Mouse (Mus musculus): ENCODE results near the gene Abhd8. TPM values are rescaled to one million over a fixed set of nuclear protein-coding genes. Genes with fewer than 3 reads are reported as not detected.
A peak's percentile ranks its signal among the peaks of the same experiment; 100 is the strongest.
"Not testable (repeated sequence)": the region's sequence is repeated elsewhere in the genome, so short reads cannot be mapped to it uniquely, and the experiment has no call there.

Gene Abhd8
- polyA plus RNA-seq, 1 experiment from 2014 or later: 44.0 TPM

- Histone ChIP-seq H3K9me3 (no peaks in the 10 kb centered on the region), H3K27me3 (replicated peaks) (no peaks in the 10 kb centered on the region), H3K36me3 (0 out of 2 replicates have a peak, but pooled peaks cover 4% of the 10 kb centered on the region), H3K4me3 (replicated peaks) (no peak overlapping the region), H3K27ac (no peak overlapping the region), H3K4me2 (no peak overlapping the region), H3K9ac (no peak overlapping the region), H3K4me1 (no peaks in the 10 kb centered on the region; the same call in 1 of the 2 replicates)
- ATAC-seq (ENCODE audit: insufficient read depth, low FRiP score, low read depth): no peak
- WGBS: 78% methylated on average over 2 of the region's 2 CpGs
These were observed 10.8 kb downstream of the Abhd8 start for GRCm38 (mm10) chr8:71452669-71453068.

DNA sequence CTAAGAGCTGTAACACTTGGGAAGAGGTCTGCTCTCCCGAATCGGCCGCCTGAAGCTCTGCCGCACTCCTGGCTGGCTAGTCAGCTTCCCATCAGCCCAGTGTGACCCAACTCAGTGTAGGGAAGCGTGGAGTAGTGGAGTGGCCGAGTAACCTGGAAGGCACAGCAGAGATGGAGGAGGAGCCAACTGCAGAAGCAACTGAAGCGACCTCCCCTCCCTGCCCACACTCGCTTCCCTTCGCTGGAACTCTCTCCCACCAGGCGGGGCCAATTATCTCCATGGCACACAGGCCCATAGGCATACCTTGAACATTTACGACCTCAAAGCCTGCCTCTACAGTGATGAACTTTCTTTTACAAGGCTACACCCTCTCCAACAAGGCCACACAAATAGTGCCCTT, 11.7 kb downstream of the Abhd8 start:
- no peak overlapping the region for H3K4me2 ChIP-seq
- H3K36me3 ChIP-seq: no peaks in the 10 kb centered on the region
- no peak overlapping the region for H3K9ac ChIP-seq
- H3K27me3 ChIP-seq (replicated peaks): no peaks in the 10 kb centered on the region
- H3K9me3 ChIP-seq: no peaks in the 10 kb centered on the region
- H3K4me1 ChIP-seq: no peaks in the 10 kb centered on the region; the same call in 1 of the 2 replicates
- no peak overlapping the region for H3K27ac ChIP-seq
- ATAC-seq (ENCODE audit: insufficient read depth, low FRiP score, low read depth): no peak
- no peak overlapping the region for H3K4me3 ChIP-seq (replicated peaks)
- 44% methylated on average over 11 of the region's 11 CpGs for WGBS

DNA sequence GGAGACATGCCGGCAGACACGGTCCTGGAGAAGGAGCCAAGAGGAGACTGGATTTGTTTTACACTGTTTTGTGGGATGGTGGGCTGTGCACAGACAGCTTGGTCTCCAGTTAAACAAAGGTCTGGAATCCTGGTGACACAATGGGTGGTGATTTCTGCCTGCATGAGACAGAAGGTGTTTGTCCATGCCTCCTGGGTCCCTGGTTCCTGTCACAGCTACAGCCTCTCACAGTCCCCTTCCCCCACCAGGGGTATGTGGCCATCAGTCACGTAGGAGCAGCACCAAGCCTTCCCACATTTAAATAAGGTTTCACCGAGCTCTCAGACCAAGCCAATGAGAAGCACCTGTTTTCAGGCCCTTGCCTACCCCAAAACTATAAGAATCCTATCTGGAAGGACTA, 12.1 kb downstream of the Abhd8 start:
- no peak overlapping the region for H3K4me2 ChIP-seq
- WGBS: 53% methylated on average over 4 of the region's 4 CpGs
- no peak overlapping the region for H3K9ac ChIP-seq
- no peaks in the 10 kb centered on the region for H3K27me3 ChIP-seq (replicated peaks)
- no peaks in the 10 kb centered on the region for H3K9me3 ChIP-seq
- H3K4me1 ChIP-seq: no peaks in the 10 kb centered on the region
- H3K4me3 ChIP-seq (replicated peaks): no peak overlapping the region
- ATAC-seq (ENCODE audit: insufficient read depth, low FRiP score, low read depth): no peak
- no peak overlapping the region for H3K27ac ChIP-seq
- H3K36me3 ChIP-seq: no peaks in the 10 kb centered on the region

DNA sequence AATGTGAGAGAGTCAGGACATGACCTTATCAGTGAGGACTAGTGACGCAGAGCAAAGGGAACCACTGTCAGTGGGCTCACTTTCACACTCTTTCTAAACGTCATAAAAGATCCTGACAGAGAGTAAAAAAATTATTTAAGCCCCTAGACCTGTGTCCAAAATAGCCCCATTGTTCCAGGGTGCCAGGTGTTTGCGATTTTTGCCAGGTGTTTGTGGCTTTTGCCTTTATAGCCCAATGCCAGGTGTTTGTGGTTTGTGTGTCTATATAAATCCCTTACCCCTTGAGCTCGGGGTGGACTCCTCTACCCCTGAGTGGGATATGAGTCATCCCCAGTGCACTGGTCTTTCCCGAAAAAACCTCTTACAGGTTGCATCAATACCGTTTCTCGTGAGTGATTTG, 18.4 kb downstream of the Abhd8 start:
- Histone ChIP-seq H3K4me1 (no peaks in the 10 kb centered on the region), H3K27ac (no peak overlapping the region), H3K27me3 (replicated peaks) (no peaks in the 10 kb centered on the region), H3K9ac (no peak overlapping the region), H3K4me2 (no peak overlapping the region), H3K36me3 (no peaks in the 10 kb centered on the region), H3K4me3 (replicated peaks) (no peak overlapping the region), H3K9me3 (no peaks in the 10 kb centered on the region)
- ATAC-seq (ENCODE audit: insufficient read depth, low FRiP score, low read depth): no peak
- WGBS: 77% methylated on average over 7 of the region's 7 CpGs

- H3K36me3 ChIP-seq: no peaks in the 10 kb centered on the region
- H3K27me3 ChIP-seq (replicated peaks): 0 out of 2 replicates have a peak, but pooled peaks cover 5% of the 10 kb centered on the region
- no peak overlapping the region for H3K27ac ChIP-seq
- no peak overlapping the region for H3K9ac ChIP-seq
- H3K4me3 ChIP-seq (replicated peaks): no peak overlapping the region
- WGBS: 0% methylated on average over 7 of the region's 7 CpGs
- no peaks in the 10 kb centered on the region for H3K9me3 ChIP-seq
- no peak for ATAC-seq (ENCODE audit: insufficient read depth, low FRiP score, low read depth)
- H3K4me2 ChIP-seq: no peak overlapping the region
- no peaks in the 10 kb centered on the region for H3K4me1 ChIP-seq
These were observed 22.1 kb downstream of the Abhd8 start for GRCm38 (mm10) chr8:71441404-71441803.

DNA sequence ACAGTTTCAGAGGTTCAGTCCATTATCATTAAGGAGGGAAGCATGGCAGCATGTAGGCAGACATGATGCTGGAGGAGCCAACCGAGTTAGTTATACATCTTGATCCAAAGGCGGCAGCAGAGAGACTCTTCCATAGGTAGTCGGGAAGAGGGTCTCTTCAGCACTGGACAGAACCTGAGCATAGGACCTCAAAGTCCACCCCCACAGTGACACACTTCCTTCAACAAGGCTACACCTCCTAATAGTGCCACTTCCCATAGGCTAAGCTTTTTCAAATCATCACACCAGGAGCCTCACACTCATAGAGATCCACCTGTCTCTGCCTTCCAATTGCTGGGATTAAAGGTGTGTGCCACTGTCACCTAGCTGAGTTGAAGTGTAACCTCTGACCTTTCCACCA, 26.4 kb downstream of the Abhd8 start:
- Histone ChIP-seq H3K4me2 (no peak overlapping the region), H3K9me3 (no peaks in the 10 kb centered on the region)
- 41% methylated on average over 3 of the region's 3 CpGs for WGBS

GRCm38 (mm10) chr8:71432935-71433334, 30.5 kb downstream of the Abhd8 start:
- H3K36me3 ChIP-seq; H3K9ac ChIP-seq; ATAC-seq (ENCODE audit: insufficient read depth, low FRiP score, low read depth); H3K9me3 ChIP-seq; H3K27ac ChIP-seq; H3K27me3 ChIP-seq (replicated peaks); H3K4me1 ChIP-seq; H3K4me3 ChIP-seq (replicated peaks); H3K4me2 ChIP-seq: not testable (repeated sequence)
- 63% methylated on average over 1 of the region's 1 CpGs for WGBS

More for the DNA sequence above, 26.4 kb downstream of the Abhd8 start:
- Histone ChIP-seq H3K27me3 (replicated peaks) (0 out of 2 replicates have a peak, but pooled peaks cover 5% of the 10 kb centered on the region), H3K36me3 (no peaks in the 10 kb centered on the region), H3K9ac (no peak overlapping the region), H3K4me1 (no peaks in the 10 kb centered on the region), H3K27ac (no peak overlapping the region), H3K4me3 (replicated peaks) (no peak overlapping the region)
- no peak for ATAC-seq (ENCODE audit: insufficient read depth, low FRiP score, low read depth)

DNA sequence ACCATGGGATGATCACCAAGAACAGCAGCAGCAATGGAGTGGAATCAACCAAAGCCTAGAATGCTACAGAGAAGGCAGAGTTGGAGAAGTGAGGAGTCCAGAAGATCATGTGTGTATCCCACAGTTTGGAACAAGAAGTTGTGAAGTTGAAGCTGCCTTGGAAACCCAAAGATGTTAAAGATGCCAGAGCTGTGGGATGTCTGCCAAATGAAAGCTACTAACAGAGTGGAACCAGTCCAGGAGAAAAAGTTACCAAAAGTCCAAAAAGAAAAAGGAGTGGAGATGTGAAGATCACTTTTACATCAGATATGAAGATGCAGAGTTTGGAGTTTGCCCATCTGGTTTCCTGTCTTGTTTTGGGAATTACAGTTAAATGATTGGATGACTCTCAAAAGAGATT, 41.3 kb downstream of the Abhd8 start:
- ATAC-seq (ENCODE audit: insufficient read depth, low FRiP score, low read depth): no peak
- H3K27ac ChIP-seq: no peak overlapping the region
- no peaks in the 10 kb centered on the region for H3K9me3 ChIP-seq
- H3K27me3 ChIP-seq (replicated peaks): no peaks in the 10 kb centered on the region
- H3K4me3 ChIP-seq (replicated peaks): no peak overlapping the region
- no peak overlapping the region for H3K4me2 ChIP-seq
- H3K36me3 ChIP-seq: no peaks in the 10 kb centered on the region
- no peak overlapping the region for H3K9ac ChIP-seq
- no peaks in the 10 kb centered on the region for H3K4me1 ChIP-seq

GRCm38 (mm10) chr8:71411535-71412273, 51.8 kb downstream of the Abhd8 start:
- WGBS: 46% methylated on average over 11 of the region's 11 CpGs
- ATAC-seq (ENCODE audit: insufficient read depth, low FRiP score, low read depth): no peak

DNA sequence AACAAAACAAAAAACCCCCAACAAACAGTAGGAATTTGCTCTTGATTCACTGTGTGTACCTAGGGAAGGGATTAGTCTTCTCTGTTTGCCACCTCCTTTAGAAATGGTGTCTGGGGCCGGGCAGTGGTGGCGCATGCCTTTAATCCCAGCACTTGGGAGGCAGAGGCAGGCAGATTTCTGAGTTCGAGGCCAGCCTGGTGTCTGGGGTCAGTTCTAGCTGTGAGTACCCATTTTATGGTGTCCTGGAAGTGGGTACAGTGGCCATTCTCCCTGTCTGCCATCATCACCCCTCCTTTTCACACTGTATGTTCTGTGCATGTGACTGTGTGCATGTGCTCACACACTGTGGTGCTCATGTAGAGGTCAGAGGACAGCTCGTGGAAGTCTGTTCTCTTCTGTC, 55.2 kb downstream of the Abhd8 start:
- no peak overlapping the region for H3K27ac ChIP-seq
- H3K4me3 ChIP-seq (replicated peaks): no peak overlapping the region
- no peak for ATAC-seq (ENCODE audit: insufficient read depth, low FRiP score, low read depth)
- H3K36me3 ChIP-seq: peaks cover 20% of the 10 kb centered on the region
- no peak overlapping the region for H3K4me2 ChIP-seq
- H3K9me3 ChIP-seq: no peaks in the 10 kb centered on the region
- 94% methylated on average over 4 of the region's 4 CpGs for WGBS
- H3K4me1 ChIP-seq: peaks cover 25% of the 10 kb centered on the region
- H3K9ac ChIP-seq: no peak overlapping the region
- no peaks in the 10 kb centered on the region for H3K27me3 ChIP-seq (replicated peaks)

More at GRCm38 (mm10) chr8:71411535-71412273, 51.8 kb downstream of the Abhd8 start:
- no peaks in the 10 kb centered on the region for H3K9me3 ChIP-seq
- peaks cover 14% of the 10 kb centered on the region for H3K4me1 ChIP-seq
- H3K27me3 ChIP-seq (replicated peaks): no peaks in the 10 kb centered on the region
- no peak overlapping the region for H3K4me3 ChIP-seq (replicated peaks)
- peaks cover 20% of the 10 kb centered on the region for H3K36me3 ChIP-seq
- H3K9ac ChIP-seq: no peak overlapping the region
- H3K27ac ChIP-seq: no peak overlapping the region
- H3K4me2 ChIP-seq: no peak overlapping the region

GRCm38 (mm10) chr8:71407441-71407840, 56.0 kb downstream of the Abhd8 start:
- Histone ChIP-seq H3K9me3 (no peaks in the 10 kb centered on the region), H3K27me3 (replicated peaks) (no peaks in the 10 kb centered on the region), H3K4me2 (peak overlapping the region; percentile 98), H3K4me1 (peaks cover 25% of the 10 kb centered on the region), H3K4me3 (replicated peaks) (peak overlapping the region; percentile 78), H3K27ac (no peak overlapping the region), H3K36me3 (peaks cover 20% of the 10 kb centered on the region), H3K9ac (no peak overlapping the region)
- WGBS: 92% methylated on average over 14 of the region's 14 CpGs
- ATAC-seq (ENCODE audit: insufficient read depth, low FRiP score, low read depth): no peak

Data from stomach, embryonic 15.5 days (tissue).